20 mouse cellular contexts compared by ENCODE assay signal in the genomic region with DNA sequence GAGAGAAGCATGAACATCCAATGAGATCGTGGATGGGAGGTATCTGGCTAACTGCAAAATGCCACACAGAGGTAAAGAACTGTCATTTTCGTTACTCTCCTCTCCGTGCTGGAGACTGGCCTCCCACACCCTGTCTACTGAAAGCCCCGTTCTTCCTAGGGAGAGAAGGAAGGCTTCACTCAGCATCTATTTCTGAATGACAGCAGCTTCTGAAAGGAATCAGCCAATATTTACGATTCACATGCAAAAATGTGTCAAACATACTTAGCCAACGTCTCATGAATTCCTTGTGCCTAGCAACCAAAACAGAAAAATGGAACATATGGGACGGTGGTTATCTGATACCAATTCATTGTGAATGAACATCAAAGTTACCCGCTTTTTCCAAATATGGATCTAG. TPM values are rescaled to one million over a fixed set of nuclear protein-coding genes. Genes with fewer than 3 reads are reported as not detected.
"Had no signal": no experiment of that assay in that cellular context is flagged by ENCODE, and none has a peak within 500 bp of the region (broad histone marks: within the 10 kb centered on the region; RNA-seq: fewer than 3 reads in every experiment).

No protein-coding gene starts in this region.

- H3K4me2 ChIP-seq: liver, embryonic 11.5 days; liver, embryonic 15.5 days; neural tube, embryonic 12.5 days had no signal

- ATAC-seq: lung, postnatal 0 days had no signal

- H3K27me3 ChIP-seq: liver, embryonic 15.5 days; neural tube, embryonic 12.5 days had no signal

- H3K9ac ChIP-seq: liver, embryonic 15.5 days; neural tube, embryonic 12.5 days had no signal

- H3K4me1 ChIP-seq: limb, embryonic 10.5 days; liver, embryonic 15.5 days; neural tube, embryonic 12.5 days had no signal

- H3K27ac ChIP-seq: layer of hippocampus, adult 2 months; left cerebral cortex, adult 2 months; limb, embryonic 10.5 days; liver, embryonic 15.5 days; neural tube, embryonic 12.5 days; stomach, postnatal 0 days had no signal

- H3K36me3 ChIP-seq: limb, embryonic 10.5 days; liver, embryonic 15.5 days; neural tube, embryonic 12.5 days had no signal

- H3K9me3 ChIP-seq: limb, embryonic 10.5 days; liver, embryonic 15.5 days; neural tube, embryonic 12.5 days had no signal

- H3K4me3 ChIP-seq: layer of hippocampus, adult 2 months; left cerebral cortex, adult 2 months; limb, embryonic 10.5 days; liver, embryonic 15.5 days; neural tube, embryonic 12.5 days had no signal

- DNase-seq: kidney, postnatal 10 days; kidney, postnatal 4 days; lung, adult 2 months; lung, postnatal 36 days; midbrain, embryonic 14.5 days; thymus, postnatal 4 days had no signal

RNA-seq across cellular contexts. Expression of gene Gjd2, which starts 15.9 kb away (rescaled TPM):
- total RNA-seq: megakaryocyte progenitor cell, adult 5-6 weeks; monocyte, adult 5-6 weeks; neutrophil, adult 5-6 weeks had no signal
- polyA plus RNA-seq: kidney, embryonic 14.5 days; limb, embryonic 10.5 days; liver, embryonic 11.5 days; liver, embryonic 15.5 days; lung, postnatal 0 days had no signal

RNA-seq across cellular contexts. Expression of gene Actc1, which starts 55.9 kb away (rescaled TPM):
- total RNA-seq: layer of hippocampus, adult 2 months; layer of hippocampus, postnatal 25 days; left cerebral cortex, adult 2 months; left cerebral cortex, postnatal 14 days; megakaryocyte progenitor cell, adult 5-6 weeks; monocyte, adult 5-6 weeks; neutrophil, adult 5-6 weeks had no signal
